Mouse (Mus musculus): ENCODE results near the gene Gfra1. TPM values are rescaled to one million over a fixed set of nuclear protein-coding genes. Genes with fewer than 3 reads are reported as not detected.

Gfra1 gene
- polyA plus RNA-seq, 1 experiment from 2014 or later = 15.0 TPM

- H3K4me3 ChIP-seq (ENCODE audit: low read depth, low read length) = no peak overlapping the region
- H3K4me2 ChIP-seq (ENCODE audit: low read depth, low read length) = no peak overlapping the region
- ATAC-seq (replicated peaks; ENCODE audit: insufficient number of reproducible peaks, low FRiP score, low TSS enrichment, low read depth) = no peak
- H3K27ac ChIP-seq (replicated peaks; ENCODE audit: low read depth, low read length) = no peak overlapping the region
- no peaks in the 10 kb centered on the region for H3K27me3 ChIP-seq (ENCODE audit: control insufficient read depth, insufficient read depth, low read length)
- H3K9ac ChIP-seq (replicated peaks; ENCODE audit: low read length) = no peak overlapping the region
- no peak for DNase-seq (ENCODE audit: low spot score)
- 61% methylated on average over 9 of the region's 9 CpGs for WGBS
- H3K9me3 ChIP-seq (replicated peaks; ENCODE audit: control insufficient read depth, low read length) = no peaks in the 10 kb centered on the region
- no peaks in the 10 kb centered on the region for H3K4me1 ChIP-seq (ENCODE audit: control insufficient read depth, insufficient read depth, low read length)
- no peaks in the 10 kb centered on the region for H3K36me3 ChIP-seq (replicated peaks; ENCODE audit: control insufficient read depth, insufficient read depth, low read depth, low read length)
Measured at GRCm38 (mm10) chr19:58364688-58365087, 91.0 kb downstream of the Gfra1 start.

GRCm38 (mm10) chr19:58360982-58361381 lies 94.7 kb downstream of the Gfra1 start:
- Histone ChIP-seq H3K4me1 (ENCODE audit: control insufficient read depth, insufficient read depth, low read length) (no peaks in the 10 kb centered on the region), H3K27ac (replicated peaks; ENCODE audit: low read depth, low read length) (no peak overlapping the region), H3K4me3 (ENCODE audit: low read depth, low read length) (no peak overlapping the region), H3K9me3 (replicated peaks; ENCODE audit: control insufficient read depth, low read length) (no peaks in the 10 kb centered on the region), H3K9ac (replicated peaks; ENCODE audit: low read length) (no peak overlapping the region), H3K27me3 (ENCODE audit: control insufficient read depth, insufficient read depth, low read length) (no peaks in the 10 kb centered on the region), H3K36me3 (replicated peaks; ENCODE audit: control insufficient read depth, insufficient read depth, low read depth, low read length) (no peaks in the 10 kb centered on the region), H3K4me2 (ENCODE audit: low read depth, low read length) (no peak overlapping the region)
- DNase-seq (ENCODE audit: low spot score) (no peak), ATAC-seq (replicated peaks; ENCODE audit: insufficient number of reproducible peaks, low FRiP score, low TSS enrichment, low read depth) (no peak)
- WGBS = 78% methylated on average over 1 of the region's 1 CpGs

- Histone ChIP-seq H3K4me2 (ENCODE audit: low read depth, low read length) (no peak overlapping the region), H3K27ac (replicated peaks; ENCODE audit: low read depth, low read length) (no peak overlapping the region), H3K4me1 (ENCODE audit: control insufficient read depth, insufficient read depth, low read length) (no peaks in the 10 kb centered on the region), H3K9me3 (replicated peaks; ENCODE audit: control insufficient read depth, low read length) (no peaks in the 10 kb centered on the region), H3K36me3 (replicated peaks; ENCODE audit: control insufficient read depth, insufficient read depth, low read depth, low read length) (no peaks in the 10 kb centered on the region), H3K9ac (replicated peaks; ENCODE audit: low read length) (no peak overlapping the region), H3K27me3 (ENCODE audit: control insufficient read depth, insufficient read depth, low read length) (no peaks in the 10 kb centered on the region), H3K4me3 (ENCODE audit: low read depth, low read length) (no peak overlapping the region)
- no peak for DNase-seq (ENCODE audit: low spot score)
- no peak for ATAC-seq (replicated peaks; ENCODE audit: insufficient number of reproducible peaks, low FRiP score, low TSS enrichment, low read depth)
- WGBS = 85% methylated on average over 13 of the region's 13 CpGs
Measured at GRCm38 (mm10) chr19:58358063-58358462, 97.6 kb downstream of the Gfra1 start.

GRCm38 (mm10) chr19:58353953-58354352 lies 101.8 kb downstream of the Gfra1 start:
- no peaks in the 10 kb centered on the region for H3K27me3 ChIP-seq (ENCODE audit: control insufficient read depth, insufficient read depth, low read length)
- no peak for DNase-seq (ENCODE audit: low spot score)
- H3K4me2 ChIP-seq (ENCODE audit: low read depth, low read length) = no peak overlapping the region
- no peak overlapping the region for H3K4me3 ChIP-seq (ENCODE audit: low read depth, low read length)
- 41% methylated on average over 2 of the region's 2 CpGs for WGBS
- no peaks in the 10 kb centered on the region for H3K36me3 ChIP-seq (replicated peaks; ENCODE audit: control insufficient read depth, insufficient read depth, low read depth, low read length)
- no peaks in the 10 kb centered on the region for H3K9me3 ChIP-seq (replicated peaks; ENCODE audit: control insufficient read depth, low read length)
- no peak for ATAC-seq (replicated peaks; ENCODE audit: insufficient number of reproducible peaks, low FRiP score, low TSS enrichment, low read depth)
- no peaks in the 10 kb centered on the region for H3K4me1 ChIP-seq (ENCODE audit: control insufficient read depth, insufficient read depth, low read length)
- H3K27ac ChIP-seq (replicated peaks; ENCODE audit: low read depth, low read length) = no peak overlapping the region
- no peak overlapping the region for H3K9ac ChIP-seq (replicated peaks; ENCODE audit: low read length)

GRCm38 (mm10) chr19:58353260-58353870 lies 102.3 kb downstream of the Gfra1 start:
- no peak for ATAC-seq (replicated peaks; ENCODE audit: insufficient number of reproducible peaks, low FRiP score, low TSS enrichment, low read depth)
- 66% methylated on average over 13 of the region's 13 CpGs for WGBS
- H3K27ac ChIP-seq (replicated peaks; ENCODE audit: low read depth, low read length) = no peak overlapping the region

GRCm38 (mm10) chr19:58349890-58350408 lies 105.8 kb downstream of the Gfra1 start:
- Histone ChIP-seq H3K9ac (replicated peaks; ENCODE audit: low read length) (no peak overlapping the region), H3K4me3 (ENCODE audit: low read depth, low read length) (no peak overlapping the region), H3K27ac (replicated peaks; ENCODE audit: low read depth, low read length) (no peak overlapping the region), H3K9me3 (replicated peaks; ENCODE audit: control insufficient read depth, low read length) (no peaks in the 10 kb centered on the region), H3K4me2 (ENCODE audit: low read depth, low read length) (no peak overlapping the region), H3K36me3 (replicated peaks; ENCODE audit: control insufficient read depth, insufficient read depth, low read depth, low read length) (no peaks in the 10 kb centered on the region), H3K4me1 (ENCODE audit: control insufficient read depth, insufficient read depth, low read length) (no peaks in the 10 kb centered on the region), H3K27me3 (ENCODE audit: control insufficient read depth, insufficient read depth, low read length) (no peaks in the 10 kb centered on the region)
- ATAC-seq (replicated peaks; ENCODE audit: insufficient number of reproducible peaks, low FRiP score, low TSS enrichment, low read depth) (no peak), DNase-seq (ENCODE audit: low spot score) (peak; percentile 42)
- 28% methylated on average over 5 of the region's 5 CpGs for WGBS

More at GRCm38 (mm10) chr19:58353260-58353870, 102.3 kb downstream of the Gfra1 start:
- Histone ChIP-seq H3K9me3 (replicated peaks; ENCODE audit: control insufficient read depth, low read length) (no peaks in the 10 kb centered on the region), H3K4me2 (ENCODE audit: low read depth, low read length) (no peak overlapping the region), H3K9ac (replicated peaks; ENCODE audit: low read length) (no peak overlapping the region), H3K4me1 (ENCODE audit: control insufficient read depth, insufficient read depth, low read length) (no peaks in the 10 kb centered on the region), H3K4me3 (ENCODE audit: low read depth, low read length) (no peak overlapping the region), H3K36me3 (replicated peaks; ENCODE audit: control insufficient read depth, insufficient read depth, low read depth, low read length) (no peaks in the 10 kb centered on the region), H3K27me3 (ENCODE audit: control insufficient read depth, insufficient read depth, low read length) (no peaks in the 10 kb centered on the region)
- no peak for DNase-seq (ENCODE audit: low spot score)

GRCm38 (mm10) chr19:58345137-58345536 lies 110.6 kb downstream of the Gfra1 start:
- Histone ChIP-seq H3K9me3 (replicated peaks; ENCODE audit: control insufficient read depth, low read length) (no peaks in the 10 kb centered on the region), H3K9ac (replicated peaks; ENCODE audit: low read length) (no peak overlapping the region), H3K4me3 (ENCODE audit: low read depth, low read length) (no peak overlapping the region), H3K27me3 (ENCODE audit: control insufficient read depth, insufficient read depth, low read length) (no peaks in the 10 kb centered on the region; the same call in 1 of the 2 replicates), H3K4me2 (ENCODE audit: low read depth, low read length) (no peak overlapping the region), H3K4me1 (ENCODE audit: control insufficient read depth, insufficient read depth, low read length) (no peaks in the 10 kb centered on the region), H3K27ac (replicated peaks; ENCODE audit: low read depth, low read length) (no peak overlapping the region), H3K36me3 (replicated peaks; ENCODE audit: control insufficient read depth, insufficient read depth, low read depth, low read length) (no peaks in the 10 kb centered on the region)
- DNase-seq (ENCODE audit: low spot score) (no peak), ATAC-seq (replicated peaks; ENCODE audit: insufficient number of reproducible peaks, low FRiP score, low TSS enrichment, low read depth) (no peak)
- 55% methylated on average over 7 of the region's 7 CpGs for WGBS

- no peak overlapping the region for H3K4me3 ChIP-seq (ENCODE audit: low read depth, low read length)
- ATAC-seq (replicated peaks; ENCODE audit: insufficient number of reproducible peaks, low FRiP score, low TSS enrichment, low read depth) = no peak
- 84% methylated on average over 4 of the region's 4 CpGs for WGBS
Measured at GRCm38 (mm10) chr19:58341351-58341750, 114.4 kb downstream of the Gfra1 start.

More at GRCm38 (mm10) chr19:58341351-58341750, 114.4 kb downstream of the Gfra1 start:
- H3K4me2 ChIP-seq (ENCODE audit: low read depth, low read length) = no peak overlapping the region
- H3K36me3 ChIP-seq (replicated peaks; ENCODE audit: control insufficient read depth, insufficient read depth, low read depth, low read length) = no peaks in the 10 kb centered on the region
- H3K9me3 ChIP-seq (replicated peaks; ENCODE audit: control insufficient read depth, low read length) = no peaks in the 10 kb centered on the region
- no peaks in the 10 kb centered on the region; the same call in 1 of the 2 replicates for H3K27me3 ChIP-seq (ENCODE audit: control insufficient read depth, insufficient read depth, low read length)
- no peak for DNase-seq (ENCODE audit: low spot score)
- H3K9ac ChIP-seq (replicated peaks; ENCODE audit: low read length) = no peak overlapping the region
- no peak overlapping the region for H3K27ac ChIP-seq (replicated peaks; ENCODE audit: low read depth, low read length)
- no peaks in the 10 kb centered on the region for H3K4me1 ChIP-seq (ENCODE audit: control insufficient read depth, insufficient read depth, low read length)

Data from embryonic facial prominence, embryonic 11.5 days (tissue).